Mouse (Mus musculus): ENCODE data around the gene Phf2.
"Not testable (repeated sequence)": the region's sequence is repeated elsewhere in the genome, so short reads cannot be mapped to it uniquely, and the experiment has no call there.

Phf2 gene

GRCm38 (mm10) chr13:48809668-48810067, 61.3 kb downstream of the Phf2 start:
- not testable (repeated sequence) for DNase-seq (ENCODE audit: low read depth, low spot score)

DNA sequence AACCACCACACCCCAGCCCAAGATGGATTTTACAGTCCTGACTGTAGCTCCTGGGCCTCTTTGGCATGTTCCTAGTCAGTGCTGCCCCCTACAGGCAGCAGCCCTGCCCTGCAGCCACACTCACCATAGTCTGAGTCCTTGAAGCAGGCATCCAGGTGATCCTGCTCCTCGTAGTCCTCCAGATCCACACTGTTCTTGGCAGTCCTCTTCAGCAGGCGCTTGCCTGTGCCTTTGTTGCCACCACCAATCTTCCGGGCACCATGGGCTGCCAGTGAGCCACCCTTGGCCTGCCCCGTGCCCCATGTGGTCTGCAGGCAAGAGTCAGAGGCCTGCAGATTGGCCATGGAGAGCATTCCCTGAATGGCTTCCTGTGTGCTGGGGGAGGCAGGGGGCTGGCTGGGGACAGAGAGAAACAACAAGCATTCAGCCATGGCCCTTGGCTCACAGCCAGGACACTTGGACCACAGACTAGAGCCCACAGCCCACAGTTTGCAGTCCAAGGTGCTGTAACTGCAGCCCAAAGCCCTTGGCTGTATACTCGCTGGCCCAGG, 63.4 kb downstream of the Phf2 start:
- peak; percentile 70 for DNase-seq (ENCODE audit: low read depth, low spot score)

DNA sequence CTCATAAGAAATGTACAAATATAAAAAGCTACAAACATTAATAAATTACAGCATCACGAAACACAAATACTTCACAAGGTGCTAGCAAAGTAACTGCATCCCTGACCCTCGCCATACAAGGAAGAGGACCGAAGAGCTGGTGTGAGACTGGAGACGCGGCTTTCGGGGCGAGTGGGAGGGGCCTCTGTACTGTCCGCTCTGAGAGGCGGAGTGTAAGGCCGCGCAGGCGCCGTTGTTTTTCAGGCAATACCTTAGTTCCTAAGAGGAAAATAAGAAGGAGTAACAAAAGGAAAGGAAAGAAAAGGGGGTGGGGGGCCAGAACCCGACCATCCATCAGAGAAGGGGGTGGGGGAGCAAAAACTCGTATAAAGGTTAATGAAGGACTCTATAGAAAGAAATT, 68.7 kb downstream of the Phf2 start:
- no peak for DNase-seq (ENCODE audit: low read depth, low spot score)

GRCm38 (mm10) chr13:48800850-48801546, 69.9 kb downstream of the Phf2 start:
- DNase-seq (ENCODE audit: low read depth, low spot score), result peak; percentile 59

DNA sequence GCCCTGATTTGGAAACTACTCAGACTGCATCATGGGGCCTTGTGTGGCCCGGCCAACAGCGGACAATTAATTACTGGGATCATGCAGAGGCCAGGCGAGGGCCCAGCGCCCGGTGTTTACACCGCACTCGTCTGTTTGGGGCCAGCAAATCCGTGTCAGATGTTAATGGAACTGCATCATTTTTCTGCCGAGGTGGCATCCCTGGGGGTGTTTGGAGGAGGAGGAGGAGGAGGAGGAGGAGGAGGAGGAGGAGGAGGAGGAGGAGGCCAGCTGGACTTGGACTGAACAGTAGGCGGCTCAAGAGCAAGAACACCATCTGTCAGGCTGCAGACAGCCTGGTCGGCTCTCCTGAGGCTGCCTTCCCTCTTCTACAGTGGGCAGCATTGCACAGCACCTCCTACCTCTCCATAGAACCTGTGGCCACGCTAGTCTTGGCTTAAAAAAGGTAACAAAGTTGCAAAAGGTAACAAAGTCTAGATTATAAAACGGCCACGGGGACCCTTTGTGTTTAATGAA, 72.6 kb downstream of the Phf2 start:
- peak; percentile 85 for DNase-seq (ENCODE audit: low read depth, low spot score)

DNA sequence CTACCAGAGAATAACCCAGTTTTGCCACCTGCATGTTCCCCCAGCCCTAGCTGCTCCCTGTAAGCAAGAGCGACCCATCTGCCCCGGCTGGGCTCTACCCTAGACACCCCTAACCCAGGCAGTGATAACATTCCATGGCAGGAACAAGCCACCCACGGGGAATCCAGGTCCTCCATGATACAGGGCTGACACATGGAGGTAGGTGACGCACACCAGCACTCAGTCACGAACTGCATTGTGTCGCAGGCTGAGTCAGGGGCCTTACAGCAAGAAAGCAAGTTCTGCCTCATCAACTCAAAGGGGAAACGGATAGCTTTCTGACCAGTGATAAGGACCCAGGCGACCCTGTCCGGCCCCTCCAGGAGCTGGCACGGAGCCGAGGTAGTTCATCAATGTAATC, 74.0 kb downstream of the Phf2 start:
- DNase-seq (ENCODE audit: low read depth, low spot score), result no peak

- no peak for DNase-seq (ENCODE audit: low read depth, low spot score)
Measured at GRCm38 (mm10) chr13:48795711-48796110, 75.2 kb downstream of the Phf2 start.

DNA sequence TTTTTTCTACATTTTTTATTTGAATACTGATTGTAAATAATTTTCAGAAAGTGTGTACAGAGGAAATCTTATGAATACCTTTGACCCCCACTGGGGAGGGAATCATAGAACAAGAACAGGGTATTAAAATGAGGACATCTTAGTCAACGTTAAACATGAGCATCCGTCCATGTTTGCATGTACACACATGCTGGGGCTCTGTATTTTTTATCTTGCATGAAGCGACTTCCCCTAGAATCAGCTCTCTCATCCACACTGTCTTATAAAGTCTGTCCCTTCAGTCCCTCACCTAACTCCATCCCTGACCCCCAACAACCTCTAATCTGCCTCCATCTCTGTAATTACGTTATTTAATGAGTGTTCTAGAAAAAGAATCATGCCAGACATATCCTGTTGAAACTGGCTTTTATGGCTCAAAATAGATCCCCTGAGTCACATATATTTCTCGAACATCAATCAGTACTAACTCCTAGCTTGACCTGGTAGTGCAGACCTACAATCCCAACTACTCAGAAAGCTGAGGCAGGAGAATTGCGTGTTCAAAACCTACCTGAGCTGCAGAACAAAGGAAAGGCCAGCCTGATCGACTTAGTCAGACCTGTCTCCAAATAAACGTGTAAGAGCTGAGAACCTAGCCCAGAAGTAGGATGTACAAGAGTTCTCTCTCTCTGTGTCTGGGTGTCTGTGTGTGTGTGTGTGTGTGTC, 86.2 kb downstream of the Phf2 start:
- DNase-seq (ENCODE audit: low read depth, low spot score), result no peak

- no peak for DNase-seq (ENCODE audit: low read depth, low spot score)
Measured at GRCm38 (mm10) chr13:48784151-48784550, 86.8 kb downstream of the Phf2 start.

GRCm38 (mm10) chr13:48782727-48783725, 87.9 kb downstream of the Phf2 start:
- no peak for DNase-seq (ENCODE audit: low read depth, low spot score)

- DNase-seq (ENCODE audit: low read depth, low spot score), result no peak
Measured at GRCm38 (mm10) chr13:48780345-48781010, 90.4 kb downstream of the Phf2 start.

DNA sequence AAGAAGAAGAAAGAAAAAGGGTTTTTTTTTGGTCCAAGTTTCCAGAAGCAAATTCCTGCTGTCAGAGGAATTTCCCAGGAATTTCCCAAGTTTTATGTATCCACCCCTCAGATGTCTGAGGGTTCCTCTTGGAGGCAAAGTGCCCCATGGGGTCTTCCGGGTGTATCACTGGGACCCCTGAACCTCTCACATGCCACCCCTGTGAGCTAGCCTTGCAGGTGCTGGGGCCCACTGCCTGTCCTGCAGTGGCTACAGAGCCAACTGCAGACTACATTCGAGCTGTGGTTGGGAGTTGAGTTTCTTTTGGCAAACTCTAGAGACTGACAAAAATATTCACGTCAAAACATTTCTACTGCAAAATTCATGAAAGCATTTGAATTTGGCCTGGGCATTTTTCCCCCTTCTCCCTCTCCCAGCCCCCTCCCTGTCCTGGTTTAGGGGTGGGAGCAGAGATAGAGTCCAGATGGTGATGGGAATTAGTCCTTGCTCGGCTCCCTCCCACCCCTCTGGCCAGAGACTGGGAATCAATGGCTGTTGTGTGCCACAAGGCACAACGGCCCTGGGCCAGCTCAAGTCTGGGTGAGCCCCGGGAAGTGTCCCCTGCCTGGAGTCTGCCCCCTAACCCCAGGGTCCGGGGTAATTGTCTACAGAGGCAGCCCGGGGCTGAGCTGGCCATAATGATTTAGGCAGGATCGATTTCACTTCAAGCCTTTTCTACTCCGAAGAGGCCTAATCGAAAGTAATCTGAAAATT, 91.2 kb downstream of the Phf2 start:
- no peak for DNase-seq (ENCODE audit: low read depth, low spot score)

GRCm38 (mm10) chr13:48778138-48778537, 92.8 kb downstream of the Phf2 start:
- peak; percentile 35 for DNase-seq (ENCODE audit: low read depth, low spot score)

GRCm38 (mm10) chr13:48774506-48774905, 96.4 kb downstream of the Phf2 start:
- DNase-seq (ENCODE audit: low read depth, low spot score), result no peak

DNA sequence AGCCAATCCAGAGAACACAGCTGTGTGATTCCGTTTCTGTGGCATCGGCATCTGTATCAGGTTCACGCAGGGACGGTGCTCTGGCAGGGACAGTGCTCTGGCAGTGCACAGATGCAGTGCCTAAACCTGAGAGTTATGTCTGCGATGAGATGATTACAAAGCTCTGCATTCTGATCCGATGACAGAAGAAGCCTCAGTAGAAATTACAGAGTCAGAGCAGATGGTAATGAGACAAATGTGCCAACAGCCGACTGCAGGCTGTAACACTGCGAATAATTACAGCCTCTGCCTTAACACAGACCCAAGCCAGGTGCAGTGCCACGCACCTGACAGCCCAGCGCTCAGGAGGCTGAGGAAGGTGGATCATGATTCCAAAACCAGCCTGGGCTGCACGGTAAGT, 102.8 kb downstream of the Phf2 start:
- peak; percentile 46 for DNase-seq (ENCODE audit: low read depth, low spot score)

DNA sequence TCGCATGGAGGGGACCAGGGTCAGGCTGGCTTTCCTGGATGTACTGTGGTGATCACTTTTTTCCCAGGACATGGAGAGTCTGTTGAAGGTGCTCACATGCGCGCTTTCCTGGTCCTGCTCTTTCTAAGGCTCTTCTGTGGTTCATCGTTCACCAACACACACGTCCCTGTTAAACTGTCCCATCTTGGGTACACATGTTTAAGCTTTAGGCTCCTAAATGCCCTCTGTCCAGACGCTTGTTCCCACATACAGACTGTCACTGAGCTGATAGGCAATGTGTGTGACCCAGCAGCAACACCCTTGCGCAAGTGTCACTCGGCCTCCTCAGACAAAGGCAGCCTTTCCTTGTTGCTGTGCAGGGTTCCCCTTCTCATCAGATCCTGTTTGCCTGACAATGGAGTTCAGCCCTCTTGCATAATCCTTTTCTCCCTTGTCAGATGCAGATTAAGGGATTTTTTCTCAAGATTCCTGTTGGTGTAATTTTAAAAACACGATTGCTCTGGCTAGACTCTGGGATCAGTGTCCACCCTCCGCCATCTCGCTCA, 107.1 kb downstream of the Phf2 start:
- DNase-seq (ENCODE audit: low read depth, low spot score), result no peak

DNA sequence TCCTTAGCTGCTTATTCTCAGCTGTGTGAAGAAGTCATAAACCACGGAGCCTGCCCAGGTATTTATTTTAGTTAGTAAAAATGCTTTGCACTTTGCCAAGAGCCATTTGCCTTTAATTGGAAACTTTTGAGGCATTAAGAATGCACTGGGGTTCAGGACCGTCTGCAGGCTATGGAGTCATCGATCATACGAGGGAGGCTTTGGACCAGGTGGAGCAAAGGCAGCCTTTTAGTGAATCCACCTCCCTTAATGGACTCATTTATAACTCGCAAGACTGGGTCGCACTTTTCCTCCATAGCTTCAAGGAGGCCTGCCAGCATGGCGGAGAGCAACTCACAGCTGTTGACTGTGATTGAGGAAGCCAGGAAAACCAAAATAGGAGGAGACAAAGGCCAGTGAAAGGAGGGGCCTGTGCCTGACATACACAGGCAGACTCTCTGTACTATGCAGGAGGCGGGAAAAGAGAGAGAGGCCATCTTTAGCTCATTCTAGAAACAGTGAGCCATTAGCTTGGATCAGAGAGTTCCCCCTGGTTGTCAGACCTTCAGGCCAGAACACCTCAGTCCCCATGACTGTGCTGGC, 110.0 kb downstream of the Phf2 start:
- no peak for DNase-seq (ENCODE audit: low read depth, low spot score)

DNA sequence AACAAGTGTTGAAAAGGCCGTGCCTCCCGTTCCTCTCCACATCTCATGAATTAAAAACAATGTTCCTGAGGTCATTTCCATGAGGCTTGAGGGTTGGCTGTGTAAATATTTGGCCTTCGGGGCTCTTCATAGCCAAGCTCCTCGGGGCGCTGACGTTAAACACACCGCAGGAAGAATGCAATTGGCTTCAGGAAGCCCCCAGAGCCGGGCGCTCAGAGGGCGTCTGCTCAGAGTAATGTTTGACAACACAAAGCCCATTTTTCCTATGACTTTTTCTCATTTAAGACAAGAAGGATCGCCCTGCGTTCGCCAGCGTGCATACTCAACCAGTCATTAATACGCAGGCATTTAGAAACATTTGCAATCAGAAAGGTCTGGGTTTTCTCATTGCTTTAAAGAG, 114.2 kb downstream of the Phf2 start:
- DNase-seq (ENCODE audit: low read depth, low spot score), result no peak
